Mouse (Mus musculus) ES-Bruce4 (cell line): ENCODE measurements around the gene Pdgfa. TPM values are rescaled to one million over a fixed set of nuclear protein-coding genes. Genes with fewer than 3 reads are reported as not detected.

ENCODE experiments used
- H3K27ac ChIP-seq: 2 replicates; pipeline ENCODE4 v1.5.1; 2012; ENCODE audit warnings: low read length, inconsistent platforms; ENCODE audit not compliant: insufficient read depth
- H3K27me3 ChIP-seq: 2 replicates; pipeline ENCODE4 v1.6.1; 2012; ENCODE audit warnings: mild to moderate bottlenecking, low read length, inconsistent platforms; ENCODE audit not compliant: control insufficient read depth, poor library complexity, insufficient read depth, severe bottlenecking
- H3K36me3 ChIP-seq: 2 replicates; pipeline ENCODE4 v1.6.1; 2012; ENCODE audit warnings: inconsistent platforms, mild to moderate bottlenecking, low read length, moderate library complexity; ENCODE audit not compliant: control insufficient read depth, poor library complexity, insufficient read depth, severe bottlenecking
- H3K4me1 ChIP-seq: one replicate; pipeline ENCODE4 v1.8.1; 2011; ENCODE audit warnings: low read length; ENCODE audit not compliant: control insufficient read depth, insufficient read depth
- H3K4me3 ChIP-seq: 2 replicates; pipeline ENCODE4 v1.5.1; 2011; ENCODE audit warnings: low read depth, mild to moderate bottlenecking, low read length
- H3K9ac ChIP-seq: 2 replicates; pipeline ENCODE4 v1.6.1; 2012; ENCODE audit warnings: low read depth, mild to moderate bottlenecking, inconsistent platforms; ENCODE audit not compliant: poor library complexity, severe bottlenecking
- H3K9me3 ChIP-seq: replicated peaks from 2 replicates; pipeline ENCODE4 v1.6.1; 2012; ENCODE audit warnings: mild to moderate bottlenecking, low read length, inconsistent platforms; ENCODE audit not compliant: control insufficient read depth, poor library complexity, insufficient read depth, severe bottlenecking
- CTCF ChIP-seq: IDR thresholded peaks from one replicate; pipeline ENCODE4 v1.8.1; 2011; ENCODE audit warnings: low read depth, low read length
- EP300 ChIP-seq: IDR thresholded peaks from 2 replicates; pipeline ENCODE4 v1.6.1; 2011; ENCODE audit warnings: low read depth, low read length; ENCODE audit not compliant: insufficient read depth
- POLR2A ChIP-seq: IDR thresholded peaks from one replicate; pipeline ENCODE4 v1.8.1; 2011; ENCODE audit warnings: low read length; ENCODE audit not compliant: insufficient read depth
- polyA plus RNA-seq: library from polyadenylated mRNA; stranded (reverse); fragments of >200 nt; gene quantifications from 2 replicates; pipeline ENCODE4 v1.2.4, GENCODE M21; 2011; ENCODE audit warnings: low read depth; ENCODE audit not compliant: missing spikeins, insufficient read depth, insufficient read length

The Pdgfa gene
- 48.7 and 49.5 TPM in 2 replicates for polyA plus RNA-seq

- no peaks in the 10 kb centered on the region for H3K9me3 ChIP-seq
- no peaks in the 10 kb centered on the region for H3K27me3 ChIP-seq
- TF ChIP-seq POLR2A (no peak), EP300 (no peak), CTCF (no peak)
- no peak within 1 kb of the TSS for H3K27ac ChIP-seq
- H3K9ac ChIP-seq = peak within 1 kb of the TSS; percentile 89
- peaks cover 3% of the 10 kb centered on the region for H3K4me1 ChIP-seq
- peak within 1 kb of the TSS; percentile 58 for H3K4me3 ChIP-seq
- H3K36me3 ChIP-seq = no peaks in the 10 kb centered on the region
Measured at GRCm38 (mm10) chr5:138997171-138997788, at the start of gene Pdgfa. Pdgfa (minus strand) TSS chr5:138997370.

- H3K9ac ChIP-seq = no peak overlapping the region
- H3K4me3 ChIP-seq = no peak overlapping the region
- no peaks in the 10 kb centered on the region for H3K36me3 ChIP-seq
- H3K4me1 ChIP-seq = no peaks in the 10 kb centered on the region
- no peak for TF ChIP-seq EP300
- H3K9me3 ChIP-seq = no peaks in the 10 kb centered on the region
- no peaks in the 10 kb centered on the region for H3K27me3 ChIP-seq
- H3K27ac ChIP-seq = no peak overlapping the region
Measured at GRCm38 (mm10) chr5:139046636-139047035, 49.5 kb upstream of the Pdgfa start.

- no peak for TF ChIP-seq CTCF
- Histone ChIP-seq H3K4me3 (no peak overlapping the region), H3K36me3 (no peaks in the 10 kb centered on the region)
Measured at GRCm38 (mm10) chr5:139043546-139043945, 46.4 kb upstream of the Pdgfa start.

GRCm38 (mm10) chr5:139042299-139042698 lies 45.1 kb upstream of the Pdgfa start:
- H3K27me3 ChIP-seq = no peaks in the 10 kb centered on the region
- TF ChIP-seq EP300 (no peak), POLR2A (no peak), CTCF (no peak)
- no peak overlapping the region for H3K9ac ChIP-seq
- H3K9me3 ChIP-seq = no peaks in the 10 kb centered on the region
- no peaks in the 10 kb centered on the region for H3K36me3 ChIP-seq
- no peak overlapping the region for H3K27ac ChIP-seq
- no peaks in the 10 kb centered on the region for H3K4me1 ChIP-seq
- H3K4me3 ChIP-seq = no peak overlapping the region

More at GRCm38 (mm10) chr5:139043546-139043945, 46.4 kb upstream of the Pdgfa start:
- H3K9ac ChIP-seq = no peak overlapping the region
- no peaks in the 10 kb centered on the region for H3K9me3 ChIP-seq
- H3K4me1 ChIP-seq = no peaks in the 10 kb centered on the region
- H3K27ac ChIP-seq = no peak overlapping the region
- H3K27me3 ChIP-seq = no peaks in the 10 kb centered on the region

- H3K27me3 ChIP-seq = no peaks in the 10 kb centered on the region
- no peak overlapping the region for H3K4me3 ChIP-seq
- H3K27ac ChIP-seq = no peak overlapping the region
- TF ChIP-seq POLR2A = no peak
- no peak for TF ChIP-seq EP300
- TF ChIP-seq CTCF = no peak
- no peaks in the 10 kb centered on the region for H3K9me3 ChIP-seq
- H3K36me3 ChIP-seq = no peaks in the 10 kb centered on the region
- H3K9ac ChIP-seq = no peak overlapping the region
- peaks cover 10% of the 10 kb centered on the region for H3K4me1 ChIP-seq
Measured at GRCm38 (mm10) chr5:139035171-139035570, 38.0 kb upstream of the Pdgfa start.

GRCm38 (mm10) chr5:139034746-139035145 lies 37.6 kb upstream of the Pdgfa start:
- H3K27ac ChIP-seq = no peak overlapping the region
- H3K4me1 ChIP-seq = peaks cover 10% of the 10 kb centered on the region
- TF ChIP-seq CTCF (no peak), EP300 (no peak), POLR2A (no peak)
- H3K4me3 ChIP-seq = no peak overlapping the region
- H3K27me3 ChIP-seq = no peaks in the 10 kb centered on the region
- H3K36me3 ChIP-seq = no peaks in the 10 kb centered on the region
- no peak overlapping the region for H3K9ac ChIP-seq
- no peaks in the 10 kb centered on the region for H3K9me3 ChIP-seq
